12 mouse cellular contexts compared by ENCODE assay signal in the genomic region with DNA sequence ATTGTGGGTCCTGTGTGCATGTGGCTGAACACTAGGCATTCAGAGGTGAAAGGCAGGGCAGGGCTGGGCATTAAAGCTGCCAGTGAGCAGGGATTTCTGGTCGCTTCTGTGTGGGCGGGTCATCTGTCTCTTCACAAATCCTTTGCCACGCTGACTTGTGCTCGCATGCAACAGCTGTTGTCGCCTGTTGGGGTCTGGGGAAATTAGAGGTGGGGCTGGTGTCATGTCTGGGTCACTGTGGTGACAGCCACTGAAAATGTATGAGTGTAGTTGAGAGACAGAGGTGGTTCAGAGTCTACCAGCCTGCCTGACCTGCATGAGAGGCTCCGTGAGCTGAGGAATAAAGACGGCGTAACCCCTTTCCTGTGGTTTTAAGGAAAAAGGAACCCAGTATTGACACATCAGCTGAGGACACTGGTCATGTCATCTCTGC.
DNase-seq lines count a peak whose midpoint lies in the region; ATAC-seq and TF ChIP-seq lines count a peak whose summit lies in the region.
"Had no signal": no experiment of that assay in that cellular context is flagged by ENCODE, and none has a peak within 500 bp of the region (broad histone marks: within the 10 kb centered on the region; RNA-seq: fewer than 3 reads in every experiment).

No protein-coding gene starts in this region.

- no peak overlapping the region for H3K4me2 ChIP-seq in heart, embryonic 14.5 days (ENCODE audit: low read length)
- H3K4me2 ChIP-seq in hindbrain, postnatal 0 days (ENCODE audit: low read depth, low read length), result no peak overlapping the region
- H3K4me2 ChIP-seq: liver, embryonic 15.5 days had no signal

- H3K9me3 ChIP-seq in heart, embryonic 14.5 days (ENCODE audit: control insufficient read depth, low read length), result no peaks in the 10 kb centered on the region
- no peaks in the 10 kb centered on the region for H3K9me3 ChIP-seq in hindbrain, postnatal 0 days (ENCODE audit: low read length)
- H3K9me3 ChIP-seq: liver, embryonic 15.5 days had no signal

- intact Hi-C loops in heart, postnatal 10 days (cut with DNase I), result no loop called here

- no peak overlapping the region for H3K4me3 ChIP-seq in heart, embryonic 14.5 days (ENCODE audit: control insufficient read depth in 1 of 2, insufficient read depth in 1 of 2, low read depth in 1 of 2, low read length in 2 of 2)
- H3K4me3 ChIP-seq in hindbrain, postnatal 0 days (ENCODE audit: low read length), result no peak overlapping the region
- H3K4me3 ChIP-seq: liver, embryonic 15.5 days had no signal

- no peak overlapping the region for H3K27ac ChIP-seq in heart, embryonic 14.5 days (replicated peaks in 1 of 2; ENCODE audit: control insufficient read depth in 1 of 2, insufficient read depth in 1 of 2, low read depth in 2 of 2, low read length in 2 of 2)
- H3K27ac ChIP-seq in hindbrain, postnatal 0 days, result no peak overlapping the region
- H3K27ac ChIP-seq: liver, embryonic 15.5 days had no signal

- no peak for DNase-seq in heart, postnatal 10 days
- peak; percentile 7 to 37 for DNase-seq in lung, postnatal 4 days
- DNase-seq in lung, postnatal 36 days, result no peak
- DNase-seq in hindbrain, postnatal 0 days (ENCODE audit: low spot score), result peak; percentile 58
- peak; percentile 46 for DNase-seq in retina, embryonic 14.5 days (ENCODE audit: low spot score)
- DNase-seq in right cerebral cortex, adult 2 months (ENCODE audit: low spot score in 2 of 2), result no peak
- DNase-seq in natural killer cell, adult 2 months (ENCODE audit: low spot score in 2 of 2), result no peak
- DNase-seq: adrenal gland, postnatal 10 days; cerebellum, adult 9-10 months; heart, postnatal 36 days had no signal

- peaks cover 9 to 12% of the 10 kb centered on the region in 2 experiments; a peak in 3 of 4 replicates for H3K4me1 ChIP-seq in heart, embryonic 14.5 days (ENCODE audit: control insufficient read depth in 2 of 2, insufficient read depth in 2 of 2, low read length in 2 of 2)
- H3K4me1 ChIP-seq in hindbrain, postnatal 0 days (ENCODE audit: insufficient read depth, low read length), result no peaks in the 10 kb centered on the region
- H3K4me1 ChIP-seq: liver, embryonic 15.5 days had no signal

- TF ChIP-seq CTCF in hindbrain, postnatal 0 days (IDR thresholded peaks at IDR 0.05; ENCODE audit: low read depth), result no peak

- 0 out of 2 replicates have a peak overlapping the region, but pooled peaks have one; percentile 34 for H3K9ac ChIP-seq in heart, embryonic 14.5 days (ENCODE audit: low read length)
- H3K9ac ChIP-seq in hindbrain, postnatal 0 days (replicated peaks; ENCODE audit: low read length), result no peak overlapping the region
- H3K9ac ChIP-seq: liver, embryonic 15.5 days had no signal

- WGBS in heart, embryonic 14.5 days, result 45% methylated on average over 8 of the region's 8 CpGs
- WGBS in hindbrain, postnatal 0 days, result 40% methylated on average over 8 of the region's 8 CpGs

- ATAC-seq in heart, embryonic 14.5 days (ENCODE audit: insufficient number of reproducible peaks, insufficient read depth, low FRiP score, low read depth), result no peak
- 0 out of 2 replicates have a peak, but pooled peaks have one; percentile 51 for ATAC-seq in hindbrain, postnatal 0 days

- H3K27me3 ChIP-seq in heart, embryonic 14.5 days (ENCODE audit: control insufficient read depth, insufficient read depth, low read length), result no peaks in the 10 kb centered on the region
- H3K27me3 ChIP-seq in hindbrain, postnatal 0 days (ENCODE audit: insufficient read depth, low read length), result no peaks in the 10 kb centered on the region
- H3K27me3 ChIP-seq: liver, embryonic 15.5 days had no signal

- no peaks in the 10 kb centered on the region for H3K36me3 ChIP-seq in heart, embryonic 14.5 days (ENCODE audit: control insufficient read depth, insufficient read depth, low read length)
- H3K36me3 ChIP-seq in hindbrain, postnatal 0 days (ENCODE audit: insufficient read depth, low read length), result no peaks in the 10 kb centered on the region
- H3K36me3 ChIP-seq: liver, embryonic 15.5 days had no signal

Comparison
In these comparisons a context has a peak if more than half of its experiments do, and no peak if none do; other contexts are left out.
1. DNase-seq: peak in lung, postnatal 4 days (2 of 2), hindbrain, postnatal 0 days (single experiment) and retina, embryonic 14.5 days (single experiment); none in heart, postnatal 10 days (0 of 2), lung, postnatal 36 days (single experiment), right cerebral cortex, adult 2 months (0 of 2) and natural killer cell, adult 2 months (0 of 2).